Mouse (Mus musculus) kidney, adult 2 months (tissue): ENCODE measurements around the gene Wipi2.

Source experiments
- CTCF ChIP-seq: fragments of 200-500 bp; conservative IDR thresholded peaks from 2 replicates; pipeline ENCODE4 v1.5.1; 2011; ENCODE audit warnings: low read depth, mild to moderate bottlenecking, control low read depth, low read length, moderate library complexity, mixed read lengths; ENCODE audit not compliant: insufficient read depth, insufficient read length
- POLR2A ChIP-seq: fragments of 200-500 bp; IDR thresholded peaks from one replicate; pipeline ENCODE4 v1.6.1; 2011; ENCODE audit warnings: low read depth, low read length, control low read depth

GRCm38 (mm10) chr5:142641331-142642051 is 14.0 kb downstream of the Wipi2 start:
- TF ChIP-seq CTCF (no peak), POLR2A (no peak)
